Mouse (Mus musculus) limb, embryonic 13.5 days (tissue): ENCODE measurements around the gene Rhox8. TPM values are rescaled to one million over a fixed set of nuclear protein-coding genes. Genes with fewer than 3 reads are reported as not detected.
"Not testable (repeated sequence)": the region's sequence is repeated elsewhere in the genome, so short reads cannot be mapped to it uniquely, and the experiment has no call there.

Experiments used
- ATAC-seq: fragments of 200-750 bp; cut with Nextera tagmentation; 2 replicates; pipeline ENCODE4 v1.8.0; 2017; ENCODE audit warnings: low read depth, moderate number of reproducible peaks, moderate TSS enrichment; ENCODE audit not compliant: low FRiP score
- H3K27ac ChIP-seq: fragments of 300-500 bp; sonication (generic); 2 replicates; pipeline ENCODE4 v1.5.1; 2015; ENCODE audit warnings: inconsistent platforms, mild to moderate bottlenecking, moderate library complexity
- H3K27me3 ChIP-seq: fragments of 300-500 bp; sonication (generic); 2 replicates; pipeline ENCODE4 v1.6.1; 2015; ENCODE audit warnings: mild to moderate bottlenecking, inconsistent platforms
- H3K36me3 ChIP-seq: fragments of 300-500 bp; sonication (generic); 2 replicates; pipeline ENCODE4 v1.6.1; 2015; ENCODE audit warnings: inconsistent platforms, mild to moderate bottlenecking, moderate library complexity
- H3K4me1 ChIP-seq: fragments of 300-500 bp; sonication (generic); 2 replicates; pipeline ENCODE4 v1.6.1; 2015; ENCODE audit warnings: inconsistent platforms
- H3K4me2 ChIP-seq: fragments of 300-500 bp; sonication (generic); replicated peaks from 2 replicates; pipeline ENCODE4 v1.6.1; 2015; ENCODE audit warnings: inconsistent platforms, mild to moderate bottlenecking, moderate library complexity
- H3K4me3 ChIP-seq: fragments of 300-500 bp; sonication (generic); 2 replicates; pipeline ENCODE4 v1.5.1; 2015; ENCODE audit warnings: moderate library complexity, mild to moderate bottlenecking, inconsistent platforms
- H3K9ac ChIP-seq: fragments of 300-500 bp; sonication (generic); 2 replicates; pipeline ENCODE4 v1.6.1; 2015; ENCODE audit warnings: mild to moderate bottlenecking, inconsistent platforms
- H3K9me3 ChIP-seq: fragments of 300-500 bp; sonication (generic); 2 replicates; pipeline ENCODE4 v1.6.1; 2016; ENCODE audit warnings: inconsistent platforms
- WGBS: fragments of 180-500 bp; shearing (Covaris S2); methylation state at CpG from one replicate; pipeline ENCODE4 v1.1.7; 2015; 5-methylcytosine and 5-hydroxymethylcytosine counted together
- polyA plus RNA-seq: library from polyadenylated mRNA; unstranded; fragments of >200 nt; fragmentation: Nextera tagmentation; extraction: Ambion mirVana; gene quantifications from 2 replicates; pipeline ENCODE4 v1.2.1, GENCODE M21; 2015

Rhox8 gene
- polyA plus RNA-seq, result not detected in 2 replicates

DNA sequence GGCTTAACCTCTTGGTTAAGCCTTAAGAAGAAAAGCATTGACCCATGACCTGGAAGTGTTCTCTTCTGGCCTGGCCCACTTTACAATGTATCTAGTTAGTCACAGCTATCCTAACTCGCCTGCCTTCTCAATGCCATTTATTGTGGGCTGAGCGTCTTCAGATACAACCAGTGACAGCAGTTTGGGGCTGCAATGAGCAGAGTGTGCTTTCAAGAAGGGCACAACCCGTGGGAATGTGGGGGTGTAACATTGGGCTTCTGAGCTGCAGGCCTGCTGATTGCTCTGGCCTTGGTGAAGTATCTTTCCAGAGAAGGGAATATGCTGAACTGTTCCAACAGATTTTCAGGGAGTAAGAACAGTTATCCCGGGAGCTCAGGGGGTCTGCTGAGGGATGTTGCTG, at the start of gene Rhox8:
Gene Rhox8, minus strand, starts transcription at position 101 of the 400 bp plus-strand sequence.
- ATAC-seq, result no peak
- no peaks in the 10 kb centered on the region for H3K36me3 ChIP-seq
- no peaks in the 10 kb centered on the region for H3K4me1 ChIP-seq
- no peak within 1 kb of the TSS for H3K27ac ChIP-seq
- no peaks in the 10 kb centered on the region for H3K9me3 ChIP-seq
- no peak within 1 kb of the TSS for H3K4me2 ChIP-seq
- 73% methylated on average over 4 of the region's 4 CpGs for WGBS
- no peak within 1 kb of the TSS for H3K4me3 ChIP-seq
- H3K27me3 ChIP-seq, result no peaks in the 10 kb centered on the region
- no peak within 1 kb of the TSS for H3K9ac ChIP-seq

DNA sequence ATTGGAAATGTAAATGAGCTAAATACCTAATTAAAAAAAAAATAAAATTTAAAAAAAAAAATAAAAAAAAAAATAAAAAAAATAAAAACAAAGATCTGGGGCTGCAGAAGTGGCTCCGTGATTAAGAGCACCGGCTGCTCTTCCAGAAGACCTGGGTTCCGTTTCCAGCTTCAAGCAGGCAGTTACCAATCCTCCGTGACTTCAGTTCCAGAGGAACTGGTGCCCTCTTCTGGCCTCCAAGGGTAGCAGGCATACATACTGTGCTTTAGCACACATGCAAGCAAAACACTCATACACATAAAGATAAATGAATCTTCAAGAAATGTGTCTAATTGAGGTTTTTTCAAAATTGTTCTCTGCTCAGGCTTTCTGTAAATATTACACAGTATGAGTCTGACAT, 37.6 kb upstream of the Rhox8 start:
- Histone ChIP-seq H3K36me3 (no peaks in the 10 kb centered on the region), H3K9ac (no peak overlapping the region), H3K27ac (no peak overlapping the region), H3K4me2 (no peak overlapping the region), H3K4me3 (no peak overlapping the region), H3K27me3 (no peaks in the 10 kb centered on the region), H3K9me3 (no peaks in the 10 kb centered on the region), H3K4me1 (no peaks in the 10 kb centered on the region)
- 74% methylated on average over 4 of the region's 4 CpGs for WGBS
- ATAC-seq, result no peak

DNA sequence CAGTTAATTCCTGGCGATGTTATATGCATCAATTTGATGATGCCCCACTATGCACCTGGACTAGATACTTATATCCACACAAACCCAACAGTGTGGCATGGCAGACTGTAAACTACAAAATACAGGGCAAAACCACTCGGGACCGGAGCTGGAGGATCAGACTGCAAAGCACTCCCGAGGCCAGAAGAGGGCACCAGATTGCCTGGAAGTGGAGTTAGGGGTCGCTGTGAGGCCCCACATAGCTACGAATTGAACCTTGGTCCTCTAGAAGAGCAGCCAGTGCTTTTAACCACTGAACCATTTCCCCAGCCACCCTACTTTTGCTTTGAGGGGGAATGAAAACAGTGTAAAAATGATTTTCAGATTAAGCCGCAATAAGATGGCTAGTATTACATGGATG, 29.8 kb upstream of the Rhox8 start:
- no peak overlapping the region for H3K9ac ChIP-seq
- no peaks in the 10 kb centered on the region for H3K27me3 ChIP-seq
- WGBS, result 48% methylated on average over 7 of the region's 7 CpGs
- H3K4me2 ChIP-seq, result no peak overlapping the region
- H3K4me1 ChIP-seq, result no peaks in the 10 kb centered on the region
- no peaks in the 10 kb centered on the region for H3K36me3 ChIP-seq
- no peak for ATAC-seq
- no peaks in the 10 kb centered on the region for H3K9me3 ChIP-seq
- no peak overlapping the region for H3K4me3 ChIP-seq
- H3K27ac ChIP-seq, result no peak overlapping the region

DNA sequence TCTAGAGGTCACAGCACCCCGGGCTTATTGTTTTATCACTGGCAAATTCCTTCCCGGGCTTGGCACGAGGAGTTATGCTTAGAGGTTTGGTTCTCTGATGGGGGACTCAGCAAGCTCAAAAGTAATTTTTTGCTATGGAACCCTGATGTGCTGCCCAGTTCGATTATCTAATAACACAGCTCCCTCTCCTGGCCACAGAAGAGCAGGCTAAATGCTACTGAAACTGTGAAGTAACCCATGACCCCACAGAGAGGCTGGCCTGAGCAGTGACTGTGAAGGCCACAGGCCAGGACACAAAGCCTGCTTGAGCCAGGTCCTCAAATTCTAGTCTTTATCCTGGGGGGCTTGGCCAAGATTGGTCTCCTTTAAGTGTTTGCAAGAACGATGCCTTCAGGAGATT, 25.0 kb upstream of the Rhox8 start:
- WGBS, result 79% methylated on average over 5 of the region's 5 CpGs
- H3K9me3 ChIP-seq, result no peaks in the 10 kb centered on the region
- no peak overlapping the region for H3K9ac ChIP-seq
- no peak overlapping the region for H3K4me2 ChIP-seq
- H3K27me3 ChIP-seq, result no peaks in the 10 kb centered on the region
- ATAC-seq, result no peak
- H3K36me3 ChIP-seq, result no peaks in the 10 kb centered on the region
- H3K27ac ChIP-seq, result no peak overlapping the region
- H3K4me1 ChIP-seq, result no peaks in the 10 kb centered on the region
- no peak overlapping the region for H3K4me3 ChIP-seq

DNA sequence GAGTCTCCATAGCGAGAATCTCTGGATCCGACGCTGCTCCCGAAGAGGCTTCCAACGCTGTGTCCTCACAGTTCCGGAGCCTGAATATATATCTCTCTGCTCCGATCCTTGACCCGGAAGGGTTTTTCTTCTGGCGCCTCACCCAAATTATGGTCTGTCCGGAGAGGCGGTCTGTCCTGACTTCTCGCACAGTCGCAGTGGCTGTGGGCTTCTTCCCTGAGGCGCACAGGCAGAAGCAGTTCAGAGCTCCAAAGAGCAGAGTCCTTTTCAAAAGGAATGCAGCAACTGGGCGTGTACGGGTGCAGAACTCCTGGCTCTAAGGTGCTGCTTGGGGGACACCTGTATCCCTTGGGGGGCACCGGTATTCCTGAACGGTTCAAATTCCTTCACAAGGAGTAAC, 22.9 kb upstream of the Rhox8 start, which contains the start of gene Rhox9:
Gene Rhox9, minus strand, starts transcription at position 101 of the 400 bp plus-strand sequence.
- H3K9ac ChIP-seq, H3K36me3 ChIP-seq, H3K27me3 ChIP-seq, H3K4me2 ChIP-seq, H3K4me1 ChIP-seq, H3K27ac ChIP-seq, ATAC-seq, H3K9me3 ChIP-seq, H3K4me3 ChIP-seq: not testable (repeated sequence)
- 94% methylated on average over 10 of the region's 18 CpGs for WGBS

DNA sequence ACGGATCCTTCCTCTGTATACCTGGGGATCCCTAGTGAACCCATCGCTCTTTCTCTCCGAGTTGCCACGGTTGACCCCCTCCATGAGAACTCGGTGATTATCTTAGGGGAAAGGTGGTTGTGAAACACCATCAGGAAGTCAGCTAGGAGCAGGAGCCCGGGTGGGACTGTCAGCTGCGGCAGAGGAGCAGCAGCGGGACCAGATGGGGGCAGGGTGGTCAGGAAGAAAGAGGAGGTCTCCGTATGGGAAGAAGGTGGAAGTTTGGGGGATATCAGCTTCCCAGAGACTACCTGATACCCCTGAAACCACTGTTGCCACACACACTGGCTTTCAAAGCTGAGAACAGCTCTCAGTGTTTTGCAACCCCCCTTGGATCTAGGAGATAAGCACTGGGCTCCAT, 18.4 kb upstream of the Rhox8 start, which contains the start of gene Rhox7b:
Gene Rhox7b, minus strand, starts transcription at position 101 of the 400 bp plus-strand sequence.
- H3K27ac ChIP-seq, ATAC-seq, H3K4me1 ChIP-seq, H3K4me2 ChIP-seq, H3K9me3 ChIP-seq, H3K9ac ChIP-seq, H3K27me3 ChIP-seq, H3K4me3 ChIP-seq, H3K36me3 ChIP-seq: not testable (repeated sequence)
- 71% methylated on average over 9 of the region's 9 CpGs for WGBS

DNA sequence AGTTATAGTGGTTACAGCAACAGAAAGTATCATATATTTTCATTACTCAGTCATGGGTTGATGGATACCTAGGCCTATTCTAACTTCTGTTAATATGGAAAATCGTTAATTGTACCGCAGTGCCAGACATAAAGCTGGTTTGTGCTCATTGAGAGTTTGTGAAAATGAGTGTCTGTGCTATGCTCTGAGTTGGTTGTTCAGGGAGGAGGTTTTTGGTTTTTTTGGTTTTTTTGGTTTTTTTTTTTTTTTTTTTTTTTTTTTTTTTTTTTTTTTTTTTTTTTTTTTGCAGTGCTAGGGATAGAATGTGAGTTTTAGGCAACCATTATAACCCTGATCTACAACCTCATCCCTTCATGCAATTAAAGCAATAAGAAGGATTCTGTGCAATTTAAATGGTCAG, 7.1 kb downstream of the Rhox8 start:
- H3K27me3 ChIP-seq, result no peaks in the 10 kb centered on the region
- no peak overlapping the region for H3K4me2 ChIP-seq
- H3K36me3 ChIP-seq, result no peaks in the 10 kb centered on the region
- no peak overlapping the region for H3K9ac ChIP-seq
- H3K4me3 ChIP-seq, result no peak overlapping the region
- H3K4me1 ChIP-seq, result no peaks in the 10 kb centered on the region
- no peak overlapping the region for H3K27ac ChIP-seq
- no peaks in the 10 kb centered on the region for H3K9me3 ChIP-seq
- ATAC-seq, result no peak
- 91% methylated on average over 2 of the region's 2 CpGs for WGBS

DNA sequence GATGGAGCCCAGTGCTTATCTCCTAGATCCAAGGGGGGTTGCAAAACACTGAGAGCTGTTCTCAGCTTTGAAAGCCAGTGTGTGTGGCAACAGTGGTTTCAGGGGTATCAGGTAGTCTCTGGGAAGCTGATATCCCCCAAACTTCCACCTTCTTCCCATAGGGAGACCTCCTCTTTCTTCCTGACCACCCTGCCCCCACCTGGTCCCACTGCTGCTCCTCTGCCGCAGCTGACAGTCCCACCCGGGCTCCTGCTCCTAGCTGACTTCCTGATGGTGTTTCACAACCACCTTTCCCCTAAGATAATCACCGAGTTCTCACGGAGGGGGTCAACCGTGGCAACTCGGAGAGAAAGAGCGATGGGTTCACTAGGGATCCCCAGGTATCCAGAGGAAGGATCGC, 47.4 kb downstream of the Rhox8 start, which contains the start of gene Rhox7a:
Gene Rhox7a, plus strand, starts transcription at position 301 of the 400 bp plus-strand sequence.
- H3K4me1 ChIP-seq, H3K9ac ChIP-seq, ATAC-seq, H3K9me3 ChIP-seq, H3K27me3 ChIP-seq, H3K4me2 ChIP-seq, H3K36me3 ChIP-seq, H3K27ac ChIP-seq, H3K4me3 ChIP-seq: not testable (repeated sequence)
- 79% methylated on average over 8 of the region's 8 CpGs for WGBS

DNA sequence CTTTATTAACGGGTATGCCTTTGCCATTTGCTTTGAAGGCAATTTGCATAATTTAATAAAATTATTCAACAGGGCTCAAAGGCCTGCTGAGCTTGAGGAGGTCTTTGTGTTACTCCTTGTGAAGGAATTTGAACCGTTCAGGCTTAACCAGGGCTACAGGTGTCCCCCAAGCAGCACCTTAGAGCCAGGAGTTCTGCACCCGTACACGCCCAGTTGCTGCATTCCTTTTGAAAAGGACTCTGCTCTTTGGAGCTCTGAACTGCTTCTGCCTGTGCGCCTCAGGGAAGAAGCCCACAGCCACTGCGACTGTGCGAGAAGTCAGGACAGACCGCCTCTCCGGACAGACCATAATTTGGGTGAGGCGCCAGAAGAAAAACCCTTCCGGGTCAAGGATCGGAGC, 52.1 kb downstream of the Rhox8 start, which contains the start of gene Rhox6:
Gene Rhox6, plus strand, starts transcription at position 301 of the 400 bp plus-strand sequence.
- ATAC-seq, H3K27me3 ChIP-seq, H3K36me3 ChIP-seq, H3K9ac ChIP-seq, H3K4me3 ChIP-seq, H3K4me2 ChIP-seq, H3K27ac ChIP-seq, H3K9me3 ChIP-seq, H3K4me1 ChIP-seq: not testable (repeated sequence)
- 84% methylated on average over 4 of the region's 12 CpGs for WGBS

Other genes with a start within 250 kb of the Rhox8 start
- gene Rhox2g, start 235.5 kb downstream of the Rhox8 start, polyA plus RNA-seq, result not detected in 2 replicates
- not detected in 2 replicates for gene Rhox4g, start 227.6 kb downstream of the Rhox8 start, polyA plus RNA-seq
- gene Rhox3h, start 210.2 kb downstream of the Rhox8 start, polyA plus RNA-seq, result not detected in 2 replicates
- gene Rhox2h, start 205.7 kb downstream of the Rhox8 start, polyA plus RNA-seq, result not detected in 2 replicates
- gene Rhox5, start 74.1 kb downstream of the Rhox8 start, polyA plus RNA-seq, result 0.89 and 0.94 TPM in 2 replicates
- not detected in 2 replicates for gene Rhox6, start 52.0 kb downstream of the Rhox8 start, polyA plus RNA-seq
- gene Rhox7a, start 47.3 kb downstream of the Rhox8 start, polyA plus RNA-seq, result not detected in 2 replicates
- not detected in 2 replicates for gene Rhox7b, start 18.3 kb upstream of the Rhox8 start, polyA plus RNA-seq
- not detected in 2 replicates for gene Rhox9, start 22.8 kb upstream of the Rhox8 start, polyA plus RNA-seq
- not detected in 2 replicates for gene Btg1-ps1, start 139.9 kb upstream of the Rhox8 start, polyA plus RNA-seq
- gene Btg1-ps2, start 164.2 kb upstream of the Rhox8 start, polyA plus RNA-seq, result not detected in 2 replicates
- gene Rhox10, start 187.5 kb upstream of the Rhox8 start, polyA plus RNA-seq, result not detected in 2 replicates
- gene Rhox11, start 206.2 kb upstream of the Rhox8 start, polyA plus RNA-seq, result not detected in 2 replicates
- gene Rhox12, start 232.0 kb upstream of the Rhox8 start, polyA plus RNA-seq, result not detected in 2 replicates
- not detected in 2 replicates for gene Rhox13, start 242.3 kb upstream of the Rhox8 start, polyA plus RNA-seq